In the genomic region with DNA sequence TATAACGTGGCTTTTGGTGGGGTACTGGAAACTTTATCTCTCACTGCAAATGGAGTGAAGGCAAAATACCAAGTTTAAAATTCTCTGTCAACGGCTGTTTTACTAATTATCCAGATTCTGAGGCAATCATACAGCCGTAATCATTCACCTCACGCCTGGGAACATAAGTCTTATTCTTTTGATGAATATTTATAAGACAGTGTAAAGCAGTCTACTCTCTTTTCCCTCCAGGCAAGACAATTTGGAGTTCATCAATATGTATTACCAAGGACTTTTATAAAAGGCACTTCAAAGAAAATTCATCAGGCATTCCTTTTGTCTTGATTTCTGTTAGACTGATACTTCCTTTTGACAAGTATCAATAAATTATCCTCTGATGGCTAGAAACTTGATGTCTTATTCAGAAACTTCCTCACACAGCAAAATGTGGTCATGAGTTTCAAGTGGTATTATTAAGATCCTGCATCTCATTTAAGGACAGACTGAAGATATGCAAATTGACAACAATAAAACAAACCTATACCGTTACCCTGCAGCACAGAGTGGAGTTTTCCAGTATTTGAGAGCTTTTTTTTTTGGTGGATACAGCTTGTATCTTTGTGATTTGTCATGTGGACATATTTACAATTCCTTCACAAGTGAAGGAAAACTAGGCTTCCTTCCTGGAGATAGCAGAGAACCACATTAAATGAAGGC, we compare ENCODE assay signal across 22 mouse cellular contexts.
DNase-seq lines count a peak whose midpoint lies in the region; ATAC-seq lines count a peak whose summit lies in the region.
"Had no signal": no experiment of that assay in that cellular context is flagged by ENCODE, and none has a peak within 500 bp of the region (broad histone marks: within the 10 kb centered on the region; RNA-seq: fewer than 3 reads in every experiment).

No protein-coding gene starts in this region.

- H3K4me1 ChIP-seq in forebrain, embryonic 11.5 days (replicated peaks; ENCODE audit: control insufficient read depth, insufficient read depth, low read length) = no peaks in the 10 kb centered on the region
- no peaks in the 10 kb centered on the region for H3K4me1 ChIP-seq in forebrain, embryonic 10.5 days
- no peaks in the 10 kb centered on the region for H3K4me1 ChIP-seq in neural tube, embryonic 12.5 days
- H3K4me1 ChIP-seq in neural tube, embryonic 15.5 days = no peaks in the 10 kb centered on the region
- no peaks in the 10 kb centered on the region for H3K4me1 ChIP-seq in midbrain, embryonic 12.5 days
- H3K4me1 ChIP-seq in intestine, embryonic 16.5 days (ENCODE audit: control insufficient read depth, insufficient read depth, low read length) = no peaks in the 10 kb centered on the region
- H3K4me1 ChIP-seq: embryonic facial prominence, embryonic 13.5 days; heart, embryonic 12.5 days; limb, embryonic 10.5 days; liver, embryonic 12.5 days; lung, embryonic 15.5 days had no signal

- peak; percentile 84 for ATAC-seq in forebrain, embryonic 11.5 days (replicated peaks; ENCODE audit: low FRiP score)
- ATAC-seq in neural tube, embryonic 12.5 days (ENCODE audit: low FRiP score, low read depth) = peak; percentile 58; the same call in 1 of the 2 replicates
- ATAC-seq in neural tube, embryonic 15.5 days (ENCODE audit: low FRiP score) = no peak
- peak; percentile 95 for ATAC-seq in midbrain, embryonic 12.5 days (ENCODE audit: low FRiP score, low read depth)
- ATAC-seq in megakaryocyte, adult 5-6 weeks (ENCODE audit: poor library complexity, severe bottlenecking) = no peak
- ATAC-seq in intestine, embryonic 16.5 days = no peak
- ATAC-seq: intestine, postnatal 0 days; liver, embryonic 12.5 days had no signal

- no peaks in the 10 kb centered on the region for H3K9me3 ChIP-seq in forebrain, embryonic 11.5 days (ENCODE audit: control insufficient read depth, low read length)
- H3K9me3 ChIP-seq in forebrain, embryonic 10.5 days = no peaks in the 10 kb centered on the region
- H3K9me3 ChIP-seq in neural tube, embryonic 12.5 days = no peaks in the 10 kb centered on the region
- no peaks in the 10 kb centered on the region; the same call in 1 of the 2 replicates for H3K9me3 ChIP-seq in neural tube, embryonic 15.5 days (replicated peaks)
- H3K9me3 ChIP-seq in midbrain, embryonic 12.5 days = no peaks in the 10 kb centered on the region
- no peaks in the 10 kb centered on the region for H3K9me3 ChIP-seq in intestine, embryonic 16.5 days (ENCODE audit: control insufficient read depth, low read length)
- H3K9me3 ChIP-seq: heart, embryonic 12.5 days; limb, embryonic 10.5 days; liver, embryonic 12.5 days; lung, embryonic 15.5 days had no signal

- H3K27ac ChIP-seq in forebrain, embryonic 11.5 days (ENCODE audit: low read depth, low read length) = no peak overlapping the region
- no peak overlapping the region for H3K27ac ChIP-seq in forebrain, embryonic 10.5 days
- H3K27ac ChIP-seq in neural tube, embryonic 12.5 days = no peak overlapping the region
- H3K27ac ChIP-seq in neural tube, embryonic 15.5 days (replicated peaks) = no peak overlapping the region
- no peak overlapping the region for H3K27ac ChIP-seq in midbrain, embryonic 12.5 days (replicated peaks)
- H3K27ac ChIP-seq in intestine, embryonic 16.5 days (ENCODE audit: low read length) = no peak overlapping the region
- H3K27ac ChIP-seq: embryonic facial prominence, embryonic 13.5 days; kidney, postnatal 0 days; left cerebral cortex, adult 2 months; limb, embryonic 10.5 days; liver, embryonic 12.5 days; lung, embryonic 15.5 days had no signal

- no peak for DNase-seq in forebrain, embryonic 11.5 days (ENCODE audit: low spot score)
- DNase-seq in forebrain, embryonic 10.5 days (ENCODE audit: extremely low spot score, low spot score) = no peak
- no peak for DNase-seq in layer of hippocampus, postnatal 14 days (ENCODE audit: low spot score in 2 of 2)
- DNase-seq: adrenal gland, adult 2 months; cerebellum, adult 11-12 months; cerebellum, postnatal 36 days; heart, postnatal 36 days; right cerebral cortex, postnatal 4 days; thymus, postnatal 36 days had no signal

- no peaks in the 10 kb centered on the region for H3K27me3 ChIP-seq in forebrain, embryonic 11.5 days (ENCODE audit: control insufficient read depth, insufficient read depth, low read length)
- H3K27me3 ChIP-seq in forebrain, embryonic 10.5 days (ENCODE audit: poor library complexity, severe bottlenecking) = no peaks in the 10 kb centered on the region
- no peaks in the 10 kb centered on the region for H3K27me3 ChIP-seq in neural tube, embryonic 12.5 days (replicated peaks)
- no peaks in the 10 kb centered on the region for H3K27me3 ChIP-seq in neural tube, embryonic 15.5 days (replicated peaks)
- H3K27me3 ChIP-seq in midbrain, embryonic 12.5 days = no peaks in the 10 kb centered on the region
- H3K27me3 ChIP-seq in intestine, embryonic 16.5 days (replicated peaks; ENCODE audit: control insufficient read depth, insufficient read depth, low read length) = no peaks in the 10 kb centered on the region
- H3K27me3 ChIP-seq: embryonic facial prominence, embryonic 13.5 days; heart, embryonic 12.5 days; liver, embryonic 12.5 days; lung, embryonic 15.5 days had no signal

- no peak overlapping the region for H3K4me3 ChIP-seq in forebrain, embryonic 11.5 days (ENCODE audit: low read depth, low read length)
- H3K4me3 ChIP-seq in forebrain, embryonic 10.5 days = no peak overlapping the region
- no peak overlapping the region for H3K4me3 ChIP-seq in neural tube, embryonic 12.5 days
- H3K4me3 ChIP-seq in neural tube, embryonic 15.5 days (replicated peaks) = no peak overlapping the region
- no peak overlapping the region for H3K4me3 ChIP-seq in midbrain, embryonic 12.5 days
- H3K4me3 ChIP-seq in intestine, embryonic 16.5 days (ENCODE audit: low read length) = no peak overlapping the region
- H3K4me3 ChIP-seq: embryonic facial prominence, embryonic 13.5 days; heart, embryonic 12.5 days; left cerebral cortex, adult 2 months; limb, embryonic 10.5 days; liver, embryonic 12.5 days; lung, embryonic 15.5 days had no signal

- H3K9ac ChIP-seq in forebrain, embryonic 11.5 days (ENCODE audit: low read length) = no peak overlapping the region
- H3K9ac ChIP-seq in neural tube, embryonic 12.5 days = no peak overlapping the region
- H3K9ac ChIP-seq in neural tube, embryonic 15.5 days (replicated peaks) = no peak overlapping the region
- H3K9ac ChIP-seq in midbrain, embryonic 12.5 days (replicated peaks) = no peak overlapping the region
- no peak overlapping the region for H3K9ac ChIP-seq in intestine, embryonic 16.5 days (ENCODE audit: low read depth, low read length)
- H3K9ac ChIP-seq: embryonic facial prominence, embryonic 13.5 days; heart, embryonic 12.5 days; liver, embryonic 12.5 days; lung, embryonic 15.5 days had no signal

- no peak overlapping the region for H3K4me2 ChIP-seq in forebrain, embryonic 11.5 days (ENCODE audit: low read depth, low read length, severe bottlenecking)
- H3K4me2 ChIP-seq in neural tube, embryonic 12.5 days (replicated peaks) = no peak overlapping the region
- no peak overlapping the region for H3K4me2 ChIP-seq in neural tube, embryonic 15.5 days
- no peak overlapping the region for H3K4me2 ChIP-seq in midbrain, embryonic 12.5 days (replicated peaks)
- H3K4me2 ChIP-seq in intestine, embryonic 16.5 days (ENCODE audit: low read depth, low read length) = no peak overlapping the region
- H3K4me2 ChIP-seq: embryonic facial prominence, embryonic 13.5 days; heart, embryonic 12.5 days; liver, embryonic 12.5 days; lung, embryonic 15.5 days had no signal

- H3K36me3 ChIP-seq in forebrain, embryonic 11.5 days (ENCODE audit: control insufficient read depth, insufficient read depth, low read length) = no peaks in the 10 kb centered on the region
- H3K36me3 ChIP-seq in forebrain, embryonic 10.5 days (replicated peaks) = no peaks in the 10 kb centered on the region
- H3K36me3 ChIP-seq in neural tube, embryonic 12.5 days = no peaks in the 10 kb centered on the region
- H3K36me3 ChIP-seq in neural tube, embryonic 15.5 days = no peaks in the 10 kb centered on the region
- no peaks in the 10 kb centered on the region for H3K36me3 ChIP-seq in midbrain, embryonic 12.5 days
- H3K36me3 ChIP-seq in intestine, embryonic 16.5 days (ENCODE audit: control insufficient read depth, insufficient read depth, low read length) = no peaks in the 10 kb centered on the region
- H3K36me3 ChIP-seq: embryonic facial prominence, embryonic 13.5 days; heart, embryonic 12.5 days; limb, embryonic 10.5 days; liver, embryonic 12.5 days; lung, embryonic 15.5 days had no signal

- WGBS in forebrain, embryonic 11.5 days = 62% methylated on average over 5 of the region's 5 CpGs
- WGBS in forebrain, embryonic 10.5 days = 85% methylated on average over 5 of the region's 5 CpGs
- 28% methylated on average over 5 of the region's 5 CpGs for WGBS in neural tube, embryonic 12.5 days
- 15% methylated on average over 5 of the region's 5 CpGs for WGBS in neural tube, embryonic 15.5 days
- WGBS in midbrain, embryonic 12.5 days = 49% methylated on average over 5 of the region's 5 CpGs
- WGBS in intestine, embryonic 16.5 days = 73% methylated on average over 5 of the region's 5 CpGs

Comparison
In these comparisons a context has a peak if more than half of its experiments do, and no peak if none do; other contexts are left out.
1. ATAC-seq: peak in forebrain, embryonic 11.5 days (single experiment), neural tube, embryonic 12.5 days (single experiment) and midbrain, embryonic 12.5 days (single experiment); none in neural tube, embryonic 15.5 days (single experiment), megakaryocyte, adult 5-6 weeks (single experiment) and intestine, embryonic 16.5 days (single experiment).